ENCODE assay signal across 26 mouse cellular contexts in the genomic region with DNA sequence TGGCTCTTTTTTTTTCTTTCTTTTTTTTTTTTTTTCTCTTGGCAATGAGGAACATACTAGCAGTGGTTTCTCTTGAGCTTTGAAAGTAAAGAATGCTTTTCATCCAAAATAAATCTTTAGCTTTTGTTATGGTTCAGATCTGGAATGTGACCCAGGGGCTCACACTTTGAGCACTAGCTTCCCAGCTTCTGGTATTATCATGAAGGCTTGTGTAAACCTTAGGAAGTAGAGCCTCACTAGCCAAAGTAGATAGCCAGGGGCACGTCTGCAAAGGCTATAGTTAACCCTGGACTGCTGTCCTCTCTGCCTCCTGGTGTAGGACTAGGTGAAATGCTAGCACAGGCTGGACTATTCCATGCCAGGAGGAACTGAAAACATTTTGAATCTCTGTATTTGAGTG.
DNase-seq lines count a peak whose midpoint lies in the region; ATAC-seq and TF ChIP-seq lines count a peak whose summit lies in the region.
"Had no signal": no experiment of that assay in that cellular context is flagged by ENCODE, and none has a peak within 500 bp of the region (broad histone marks: within the 10 kb centered on the region; RNA-seq: fewer than 3 reads in every experiment).

No protein-coding gene starts in this region.

- H3K9ac ChIP-seq in forebrain, embryonic 11.5 days (ENCODE audit: low read length), result no peak overlapping the region
- no peak overlapping the region for H3K9ac ChIP-seq in forebrain, embryonic 15.5 days (replicated peaks)
- H3K9ac ChIP-seq in kidney, postnatal 0 days (ENCODE audit: low read depth, low read length), result no peak overlapping the region
- H3K9ac ChIP-seq in forebrain, embryonic 14.5 days (ENCODE audit: low read length), result no peak overlapping the region
- H3K9ac ChIP-seq: heart, embryonic 12.5 days; hindbrain, embryonic 15.5 days; limb, embryonic 12.5 days; liver, embryonic 15.5 days; lung, embryonic 15.5 days; midbrain, embryonic 13.5 days had no signal

- peak; percentile 8; the same call in 1 of the 2 replicates for TF ChIP-seq CTCF in kidney, postnatal 0 days (IDR thresholded peaks at IDR 0.05; ENCODE audit: low read depth)

- H3K27me3 ChIP-seq in forebrain, embryonic 11.5 days (ENCODE audit: control insufficient read depth, insufficient read depth, low read length), result no peaks in the 10 kb centered on the region
- no peaks in the 10 kb centered on the region for H3K27me3 ChIP-seq in forebrain, embryonic 15.5 days
- H3K27me3 ChIP-seq in kidney, postnatal 0 days (ENCODE audit: insufficient read depth, low read length), result no peaks in the 10 kb centered on the region
- no peaks in the 10 kb centered on the region for H3K27me3 ChIP-seq in forebrain, embryonic 14.5 days (replicated peaks; ENCODE audit: control insufficient read depth, insufficient read depth, low read length)
- H3K27me3 ChIP-seq: heart, embryonic 12.5 days; hindbrain, embryonic 15.5 days; limb, embryonic 12.5 days; liver, embryonic 15.5 days; lung, embryonic 15.5 days; midbrain, embryonic 13.5 days had no signal

- ATAC-seq in forebrain, embryonic 11.5 days (replicated peaks; ENCODE audit: low FRiP score), result peak; percentile 51; the same call in 1 of the 2 replicates
- no peak for ATAC-seq in forebrain, embryonic 15.5 days (replicated peaks)
- ATAC-seq in kidney, postnatal 0 days (replicated peaks; ENCODE audit: low FRiP score, low read depth), result no peak; the same call in 1 of the 2 replicates
- no peak for ATAC-seq in forebrain, embryonic 14.5 days
- ATAC-seq: forebrain, embryonic 16.5 days; inflammation-experienced regulatory T-cells, adult 6 months; midbrain, embryonic 13.5 days had no signal

- no peak overlapping the region for H3K27ac ChIP-seq in forebrain, embryonic 11.5 days (ENCODE audit: low read depth, low read length)
- H3K27ac ChIP-seq in forebrain, embryonic 15.5 days (replicated peaks), result no peak overlapping the region
- H3K27ac ChIP-seq in kidney, postnatal 0 days, result no peak overlapping the region
- H3K27ac ChIP-seq in forebrain, embryonic 14.5 days (ENCODE audit: low read depth, low read length), result no peak overlapping the region
- H3K27ac ChIP-seq: gastrocnemius, adult 2 months; heart, adult 2 months; hindbrain, embryonic 15.5 days; left cerebral cortex, adult 2 months; limb, embryonic 12.5 days; liver, embryonic 15.5 days; lung, embryonic 15.5 days; midbrain, embryonic 13.5 days had no signal

- no peaks in the 10 kb centered on the region for H3K9me3 ChIP-seq in forebrain, embryonic 11.5 days (ENCODE audit: control insufficient read depth, low read length)
- no peaks in the 10 kb centered on the region for H3K9me3 ChIP-seq in forebrain, embryonic 15.5 days
- H3K9me3 ChIP-seq in kidney, postnatal 0 days (replicated peaks; ENCODE audit: low read length), result no peaks in the 10 kb centered on the region
- no peaks in the 10 kb centered on the region for H3K9me3 ChIP-seq in forebrain, embryonic 14.5 days (replicated peaks; ENCODE audit: control insufficient read depth, low read length)
- H3K9me3 ChIP-seq: heart, embryonic 12.5 days; hindbrain, embryonic 15.5 days; limb, embryonic 12.5 days; liver, embryonic 15.5 days; lung, embryonic 15.5 days; midbrain, embryonic 13.5 days had no signal

- DNase-seq in forebrain, embryonic 11.5 days (ENCODE audit: low spot score), result no peak
- peak; percentile 71 for DNase-seq in kidney, postnatal 0 days (ENCODE audit: low spot score)
- no peak for DNase-seq in kidney, adult 9 months
- DNase-seq in Muller cell, postnatal 12 days (ENCODE audit: inconsistent ontology term), result peak; percentile 45
- DNase-seq in mesoderm, embryonic 11.5 days (ENCODE audit: low read depth, low spot score), result peak; percentile 31
- no peak for DNase-seq in forebrain, embryonic 14.5 days (ENCODE audit: low spot score)
- DNase-seq: adrenal gland, postnatal 14 days; cerebellum, adult 11 months; cerebellum, adult 9-10 months; gastrocnemius, adult 2 months; gastrocnemius, postnatal 36 days; heart, adult 2 months; heart, postnatal 4 days; lung, postnatal 36 days; thymus, adult 2 months; thymus, postnatal 36 days had no signal

- H3K36me3 ChIP-seq in forebrain, embryonic 11.5 days (ENCODE audit: control insufficient read depth, insufficient read depth, low read length), result no peaks in the 10 kb centered on the region
- H3K36me3 ChIP-seq in forebrain, embryonic 15.5 days, result no peaks in the 10 kb centered on the region
- no peaks in the 10 kb centered on the region for H3K36me3 ChIP-seq in kidney, postnatal 0 days (ENCODE audit: insufficient read depth, low read length)
- H3K36me3 ChIP-seq in forebrain, embryonic 14.5 days (ENCODE audit: control insufficient read depth, insufficient read depth, low read length), result no peaks in the 10 kb centered on the region
- H3K36me3 ChIP-seq: heart, embryonic 12.5 days; hindbrain, embryonic 15.5 days; limb, embryonic 12.5 days; liver, embryonic 15.5 days; lung, embryonic 15.5 days; midbrain, embryonic 13.5 days had no signal

- no peak overlapping the region for H3K4me3 ChIP-seq in forebrain, embryonic 11.5 days (ENCODE audit: low read depth, low read length)
- no peak overlapping the region for H3K4me3 ChIP-seq in forebrain, embryonic 15.5 days
- no peak overlapping the region for H3K4me3 ChIP-seq in kidney, postnatal 0 days (replicated peaks; ENCODE audit: low read depth, low read length)
- no peak overlapping the region for H3K4me3 ChIP-seq in forebrain, embryonic 14.5 days (ENCODE audit: low read depth, low read length)
- H3K4me3 ChIP-seq: gastrocnemius, adult 2 months; heart, adult 2 months; heart, embryonic 12.5 days; hindbrain, embryonic 15.5 days; left cerebral cortex, adult 2 months; limb, embryonic 12.5 days; liver, embryonic 15.5 days; lung, embryonic 15.5 days; midbrain, embryonic 13.5 days had no signal

- 6% methylated on average over 1 of the region's 1 CpGs for WGBS in forebrain, embryonic 11.5 days
- 3% methylated on average over 1 of the region's 1 CpGs for WGBS in forebrain, embryonic 15.5 days
- 29% methylated on average over 1 of the region's 1 CpGs for WGBS in kidney, postnatal 0 days
- 12% methylated on average over 1 of the region's 1 CpGs for WGBS in forebrain, embryonic 14.5 days

- H3K4me2 ChIP-seq in forebrain, embryonic 11.5 days (ENCODE audit: low read depth, low read length, severe bottlenecking), result no peak overlapping the region
- no peak overlapping the region for H3K4me2 ChIP-seq in forebrain, embryonic 15.5 days (replicated peaks)
- no peak overlapping the region for H3K4me2 ChIP-seq in kidney, postnatal 0 days (ENCODE audit: low read length)
- H3K4me2 ChIP-seq in forebrain, embryonic 14.5 days (ENCODE audit: low read length), result no peak overlapping the region
- H3K4me2 ChIP-seq: heart, embryonic 12.5 days; hindbrain, embryonic 15.5 days; limb, embryonic 12.5 days; liver, embryonic 15.5 days; lung, embryonic 15.5 days; midbrain, embryonic 13.5 days had no signal

- H3K4me1 ChIP-seq in forebrain, embryonic 11.5 days (replicated peaks; ENCODE audit: control insufficient read depth, insufficient read depth, low read length), result 0 out of 2 replicates have a peak, but pooled peaks cover 2% of the 10 kb centered on the region
- no peaks in the 10 kb centered on the region for H3K4me1 ChIP-seq in forebrain, embryonic 15.5 days
- no peaks in the 10 kb centered on the region for H3K4me1 ChIP-seq in kidney, postnatal 0 days (replicated peaks; ENCODE audit: insufficient read depth, low read length)
- H3K4me1 ChIP-seq in forebrain, embryonic 14.5 days (ENCODE audit: control insufficient read depth, insufficient read depth, low read length), result peaks cover 3% of the 10 kb centered on the region; the same call in 1 of the 2 replicates
- H3K4me1 ChIP-seq: heart, embryonic 12.5 days; hindbrain, embryonic 15.5 days; limb, embryonic 12.5 days; liver, embryonic 15.5 days; lung, embryonic 15.5 days; midbrain, embryonic 13.5 days had no signal

Comparison
In these comparisons a context has a peak if more than half of its experiments do, and no peak if none do; other contexts are left out.
1. DNase-seq: peak in kidney, postnatal 0 days (single experiment), Muller cell, postnatal 12 days (single experiment) and mesoderm, embryonic 11.5 days (single experiment); none in forebrain, embryonic 11.5 days (single experiment), kidney, adult 9 months (single experiment) and forebrain, embryonic 14.5 days (single experiment).